Mouse (Mus musculus): ENCODE data around the gene Selenos.
"Not testable (repeated sequence)": the region's sequence is repeated elsewhere in the genome, so short reads cannot be mapped to it uniquely, and the experiment has no call there.

Gene Selenos

DNA sequence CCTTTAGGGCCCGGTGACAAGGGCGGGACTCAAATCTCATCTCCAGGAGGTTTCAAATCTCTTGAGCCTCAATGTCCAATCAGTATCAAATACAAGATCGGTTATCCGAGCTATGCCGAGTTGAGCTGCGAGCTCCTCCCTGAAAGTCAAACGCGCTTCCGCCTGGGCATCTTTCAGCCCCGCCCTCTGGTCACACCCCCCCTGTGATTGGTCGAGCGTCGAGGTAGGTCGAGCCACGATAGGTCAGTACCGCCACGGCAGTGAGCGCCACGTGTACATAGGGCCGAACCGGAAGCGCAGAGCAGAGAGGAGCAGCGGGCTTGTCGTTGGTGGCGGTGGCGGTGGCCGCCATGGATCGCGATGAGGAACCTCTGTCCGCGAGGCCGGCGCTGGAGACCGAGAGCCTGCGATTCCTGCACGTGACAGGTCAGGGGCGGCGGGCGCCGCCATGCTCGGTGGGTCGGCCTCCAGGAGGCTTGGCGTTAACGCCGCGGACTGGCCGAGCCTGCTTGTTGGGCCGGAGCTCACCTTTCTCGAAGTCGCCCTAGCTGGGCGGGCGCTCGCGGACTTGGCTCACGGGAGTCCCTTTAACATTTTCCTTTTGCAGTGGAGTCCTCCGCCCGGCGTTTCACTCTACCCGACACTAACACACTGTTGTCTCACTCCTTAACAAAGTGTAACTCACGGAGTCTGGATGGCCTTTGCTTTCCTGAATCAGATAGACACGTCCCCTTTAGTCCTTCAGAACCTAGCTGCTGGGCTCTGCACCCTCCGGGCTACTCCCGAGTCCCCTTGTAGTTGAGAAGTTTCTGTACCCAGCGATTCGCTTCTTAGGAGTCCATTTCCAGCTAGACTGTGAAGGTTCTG, at the start of gene Selenos:
Gene Selenos, plus strand, starts transcription at position 286 of the 867 bp plus-strand sequence.
- DNase-seq: peak; percentile 97 to 98

DNA sequence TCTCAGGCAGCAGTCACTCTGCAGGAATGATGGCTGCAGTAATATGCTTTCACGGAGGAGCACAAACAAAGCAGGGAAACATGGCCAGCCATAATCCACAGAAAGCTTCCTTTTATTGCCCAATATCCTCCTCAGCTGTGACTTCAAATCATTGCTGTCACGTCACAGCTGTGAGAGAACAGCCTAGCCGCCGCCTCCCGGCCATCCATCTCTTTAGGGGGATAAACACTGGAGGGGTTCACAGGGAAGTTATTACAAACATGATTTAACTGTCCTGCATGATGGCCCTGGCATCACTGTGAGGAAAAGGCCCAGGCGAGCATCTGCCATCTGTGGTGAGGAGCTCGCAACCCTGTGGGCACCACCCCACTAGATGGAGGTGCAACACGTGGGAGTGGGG, 42.6 kb upstream of the Selenos start:
- no peak for DNase-seq

- DNase-seq: no peak
Observed at GRCm38 (mm10) chr7:66038261-66038660, 41.2 kb upstream of the Selenos start.

GRCm38 (mm10) chr7:66038730-66039129, 40.7 kb upstream of the Selenos start:
- peak in 1 of 2 experiments; percentile 49 for DNase-seq

- DNase-seq: no peak
Observed at GRCm38 (mm10) chr7:66040026-66040814, 39.2 kb upstream of the Selenos start.

DNA sequence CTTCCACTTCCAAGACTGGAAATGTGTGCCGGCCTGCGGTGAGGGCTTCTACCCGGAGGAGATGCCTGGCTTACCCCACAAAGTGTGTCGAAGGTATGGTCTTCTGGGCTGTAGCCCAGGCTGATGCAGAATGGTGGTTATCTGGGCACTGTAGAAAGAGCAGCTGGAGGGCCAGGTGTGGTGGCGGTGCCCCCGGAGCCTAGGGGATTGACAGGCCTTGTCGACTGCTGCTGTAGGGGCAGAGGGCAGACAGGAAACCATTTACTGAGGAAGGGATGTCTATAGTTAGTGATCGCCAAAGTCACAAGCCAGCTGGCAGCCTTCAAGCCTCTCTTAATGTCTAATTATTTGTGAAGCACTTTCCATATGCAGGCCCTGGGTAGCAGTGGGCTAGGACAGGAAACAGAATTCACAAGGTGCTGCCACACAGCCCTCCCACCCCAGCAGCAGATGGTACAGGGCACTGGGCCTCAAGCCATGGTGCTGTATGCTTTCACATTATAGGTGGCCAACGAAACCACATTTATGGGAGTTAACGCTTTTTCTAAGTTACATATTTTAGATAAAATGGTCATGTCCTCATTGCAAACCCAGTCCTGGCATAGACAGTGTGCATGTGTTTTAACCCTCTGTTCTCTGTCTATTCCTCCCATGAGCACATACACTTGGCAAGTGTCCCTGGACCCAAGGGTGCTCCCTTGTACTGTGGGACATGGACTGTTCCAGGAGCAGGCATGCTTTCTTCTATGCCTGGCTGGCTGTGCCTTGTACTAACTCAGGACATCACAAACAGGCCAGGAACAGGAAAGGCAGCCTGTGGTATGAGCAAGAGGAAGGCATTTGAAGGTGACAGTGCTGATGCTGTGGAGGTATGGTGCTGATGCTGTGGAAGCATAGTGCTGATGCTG, 35.6 kb upstream of the Selenos start, which contains the start of gene Gm45213:
Gene Gm45213, plus strand, starts transcription at position 51 of the 908 bp plus-strand sequence.
- peak in 1 of 2 experiments; percentile 36 for DNase-seq

DNA sequence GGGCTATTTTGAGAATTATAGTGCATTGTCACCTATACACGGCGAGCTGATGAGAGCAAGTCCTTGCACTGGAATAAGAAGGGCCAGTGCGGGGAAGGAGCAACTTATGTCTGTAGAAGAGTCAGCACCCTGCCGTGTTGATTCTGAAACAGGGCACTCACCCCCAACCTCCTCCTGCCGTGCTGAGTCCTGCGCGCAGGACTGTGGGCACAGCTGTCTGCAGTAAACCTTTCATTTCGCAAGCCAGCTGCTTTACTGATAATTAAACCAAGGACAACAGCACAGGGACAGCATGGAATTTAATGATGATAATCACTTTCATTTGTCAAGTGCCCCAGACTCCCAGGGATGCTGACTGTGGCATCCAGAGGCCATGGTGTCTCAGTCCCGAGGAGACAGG, 34.8 kb upstream of the Selenos start:
- DNase-seq: no peak

- peak in 1 of 2 experiments; percentile 19 for DNase-seq
Observed at GRCm38 (mm10) chr7:66046921-66047918, 32.2 kb upstream of the Selenos start.

GRCm38 (mm10) chr7:66047975-66048374, 31.5 kb upstream of the Selenos start:
- DNase-seq: no peak

GRCm38 (mm10) chr7:66048446-66049230, 30.8 kb upstream of the Selenos start:
- no peak for DNase-seq

DNA sequence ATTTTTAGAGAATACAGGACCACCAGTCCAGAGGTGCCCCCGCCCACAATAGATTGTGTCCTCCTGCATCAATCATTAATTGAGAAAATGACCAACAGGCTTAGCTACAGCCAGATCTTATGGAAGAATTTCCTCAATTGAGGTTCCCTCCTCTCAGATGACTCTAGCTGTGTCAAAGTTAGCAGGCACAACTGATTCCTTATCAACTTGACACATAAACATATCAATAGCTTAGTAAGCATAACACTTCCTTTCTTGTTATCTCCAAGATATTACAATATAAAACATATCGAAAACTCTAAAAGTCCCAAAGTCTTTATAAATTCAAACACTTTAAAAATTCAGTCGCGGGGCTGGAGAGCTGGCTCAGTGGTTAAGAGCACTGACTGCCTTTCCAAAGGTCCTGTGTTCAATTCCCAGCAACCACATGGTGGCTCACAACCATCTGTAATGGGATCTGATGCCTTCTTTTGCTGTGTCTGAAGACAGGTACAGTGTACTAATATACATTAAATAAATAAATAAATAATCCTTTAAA, 25.4 kb upstream of the Selenos start:
- no peak for DNase-seq

DNA sequence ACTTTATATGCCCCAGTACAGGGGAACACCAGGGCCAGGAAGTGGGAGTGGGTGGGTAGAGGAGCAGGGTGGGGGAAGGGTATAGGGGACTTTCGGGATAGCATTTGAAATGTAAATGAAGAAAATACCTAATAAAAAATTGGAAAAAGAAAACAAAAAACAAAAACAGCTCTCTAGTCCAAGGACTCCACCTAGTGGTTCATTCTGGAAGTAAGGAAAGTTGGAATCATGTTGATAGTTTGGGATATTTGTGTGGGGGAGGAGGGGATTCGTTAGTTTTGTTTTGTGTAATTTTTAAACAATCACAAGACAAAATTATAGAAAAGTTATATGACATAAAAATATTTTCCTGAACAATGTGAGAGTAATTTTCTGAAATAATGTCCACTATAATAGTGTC, 24.1 kb upstream of the Selenos start:
- not testable (repeated sequence) for DNase-seq

DNA sequence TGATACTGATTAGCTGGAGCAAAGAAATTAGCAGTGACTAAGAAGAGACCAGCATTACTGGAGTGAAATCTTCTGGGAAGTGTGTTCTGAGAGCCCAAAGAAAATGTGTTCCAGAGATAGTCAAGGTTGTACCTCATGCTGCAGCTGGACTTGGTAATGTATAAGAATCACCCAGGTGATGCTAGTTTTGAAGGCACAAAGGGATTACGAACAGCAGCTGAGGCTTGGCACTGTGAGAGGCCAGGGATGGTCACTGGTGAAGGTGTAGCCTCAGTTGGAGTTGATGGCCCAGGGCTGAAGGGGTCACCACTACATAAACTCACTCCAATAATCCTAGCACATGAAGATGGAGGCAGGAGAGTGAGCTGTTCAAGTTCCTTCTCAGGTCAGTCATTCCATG, 20.7 kb upstream of the Selenos start, which contains the start of gene Snrpa1:
Gene Snrpa1, plus strand, starts transcription at position 301 of the 400 bp plus-strand sequence.
- DNase-seq: no peak

- DNase-seq: peak; percentile 91 to 92
Observed at GRCm38 (mm10) chr7:66060066-66060956, 19.1 kb upstream of the Selenos start.

DNA sequence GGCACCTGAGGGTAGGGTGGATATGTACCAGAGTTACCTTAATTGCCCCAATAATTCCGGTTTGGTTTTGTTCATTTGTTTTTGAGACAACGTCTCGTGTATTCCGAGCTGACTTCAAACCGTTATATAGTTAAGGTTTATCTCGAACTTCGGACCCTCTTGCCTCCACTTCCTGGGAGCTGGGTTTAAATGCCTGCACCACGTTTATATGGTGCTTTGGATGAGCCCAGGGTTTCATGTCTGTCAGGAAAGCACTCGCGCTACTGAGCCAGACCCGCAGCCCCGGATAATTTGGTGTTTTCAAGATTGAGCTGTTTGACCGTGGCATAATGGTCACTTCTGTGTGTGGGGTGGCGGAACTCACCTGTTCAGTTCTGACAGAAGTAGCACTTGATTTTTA, 18.4 kb upstream of the Selenos start:
- no peak for DNase-seq

DNA sequence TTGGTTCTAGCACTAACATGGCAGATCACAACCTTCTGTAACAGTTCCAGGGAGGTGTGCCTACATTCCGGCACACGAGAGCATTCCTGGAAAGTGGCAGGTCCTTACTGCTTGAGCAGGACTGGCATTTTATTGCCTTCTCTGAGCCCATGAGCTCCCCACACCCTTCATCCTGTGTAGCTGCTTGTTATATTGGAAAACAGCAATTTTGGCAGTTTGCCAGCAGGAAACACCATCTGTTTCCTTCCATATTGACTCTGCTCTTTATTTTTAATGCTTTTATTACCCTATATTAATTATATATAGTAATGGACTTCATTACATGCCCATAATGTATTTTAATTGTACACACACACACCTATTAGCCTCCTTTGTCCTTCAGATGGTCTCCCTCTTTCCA, 3.0 kb upstream of the Selenos start:
- no peak for DNase-seq

- peak in 1 of 2 experiments; percentile 7 for DNase-seq
Observed at GRCm38 (mm10) chr7:66080231-66080613, 773 bp downstream of the Selenos start.

DNA sequence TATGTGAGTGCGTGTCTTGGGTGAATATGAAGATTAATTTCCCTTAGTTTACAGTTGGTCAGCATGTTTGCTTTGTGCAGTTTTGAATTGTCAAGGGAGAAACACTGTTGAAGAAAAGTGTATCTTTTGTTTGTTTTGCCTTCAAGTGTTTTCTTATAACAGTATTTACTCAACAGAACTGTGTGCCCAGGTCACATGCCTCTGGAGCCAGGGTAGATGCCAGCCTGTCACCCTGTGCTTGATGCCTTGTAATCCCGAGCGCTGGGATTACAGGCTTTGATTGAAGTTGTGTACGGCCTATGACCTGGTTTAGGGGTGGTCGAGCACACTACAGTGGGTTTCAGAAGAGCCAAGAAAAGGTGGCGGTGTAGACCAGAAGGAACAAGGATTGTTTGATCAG, 4.3 kb downstream of the Selenos start:
- DNase-seq: no peak

GRCm38 (mm10) chr7:66084546-66084945, 5.1 kb downstream of the Selenos start:
- no peak for DNase-seq
